Mouse (Mus musculus) spleen, postnatal 36 days (tissue): ENCODE measurements around the gene Plac1.
A peak's percentile ranks its signal among the peaks of the same experiment; 100 is the strongest.

Experiments
- DNase-seq, 2 experiments: peaks; one replicate each; pipeline ENCODE4 v3.0.0; 2022; ENCODE audit warnings: low spot score in 2 of 2, mixed read lengths in 1 of 2

Gene Plac1

GRCm38 (mm10) chrX:53107127-53107526 lies 132.8 kb downstream of the Plac1 start:
- DNase-seq, result no peak

- no peak for DNase-seq
Observed at GRCm38 (mm10) chrX:53101165-53101564, 138.7 kb downstream of the Plac1 start.

DNA sequence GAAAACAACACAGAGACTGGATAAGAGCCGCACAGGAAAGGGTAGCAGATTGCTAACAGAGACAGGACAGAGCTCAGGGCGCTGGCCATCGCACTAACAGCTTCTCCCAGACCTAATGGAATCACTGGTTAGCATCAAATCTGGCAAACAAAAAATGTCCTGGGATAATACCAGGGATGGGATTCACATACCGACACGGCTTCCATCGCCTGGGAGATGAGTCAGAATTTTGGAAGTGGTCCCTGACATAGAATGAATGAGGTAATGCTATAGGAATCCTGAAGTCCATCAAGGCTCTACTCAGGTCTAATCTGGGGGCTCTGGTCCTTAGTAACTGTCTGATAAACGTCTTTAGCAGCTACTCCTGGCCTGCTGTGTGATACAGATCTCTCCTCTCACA lies 140.0 kb downstream of the Plac1 start:
- DNase-seq, result no peak

DNA sequence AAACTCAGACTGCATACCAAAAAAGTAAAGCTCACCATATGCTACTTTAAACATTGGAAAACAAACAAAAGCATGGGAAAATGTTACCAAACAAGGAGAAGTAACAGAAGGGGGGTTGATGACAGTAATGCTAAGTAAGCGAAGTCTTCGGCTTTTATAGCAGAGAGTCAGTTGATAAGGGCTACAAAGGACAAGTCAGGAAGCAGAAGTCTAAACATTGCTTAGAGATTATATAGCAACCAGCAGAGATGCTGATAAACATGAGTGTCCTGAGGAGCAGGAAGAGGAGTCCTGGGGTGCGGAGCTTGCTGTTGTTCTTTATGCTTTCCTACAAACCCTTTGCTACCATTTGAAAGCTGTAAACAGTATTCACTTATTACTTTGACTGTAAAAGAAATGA lies 140.6 kb downstream of the Plac1 start:
- no peak for DNase-seq

GRCm38 (mm10) chrX:53098293-53098692 lies 141.6 kb downstream of the Plac1 start:
- no peak for DNase-seq

DNA sequence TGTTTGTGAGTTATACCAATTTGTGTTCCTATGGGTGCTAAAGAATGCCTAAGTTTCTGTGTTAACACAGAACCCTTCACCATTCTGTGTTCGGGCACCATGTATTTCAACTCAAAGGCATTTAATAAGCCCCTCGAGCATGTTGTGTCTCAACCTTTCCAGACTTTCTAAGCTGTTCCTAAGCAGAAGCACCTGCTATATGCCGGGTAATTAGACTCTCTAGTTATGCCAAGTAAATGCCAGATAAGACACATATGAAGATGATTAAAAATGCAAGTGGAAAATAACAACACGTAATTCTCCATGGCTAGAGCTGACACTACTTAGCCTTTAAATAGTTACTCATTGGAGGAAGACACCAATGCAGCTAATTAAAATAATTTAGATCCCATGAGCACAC lies 142.1 kb downstream of the Plac1 start:
- DNase-seq, result no peak

- no peak for DNase-seq
Observed at GRCm38 (mm10) chrX:53093381-53093780, 146.5 kb downstream of the Plac1 start.

DNA sequence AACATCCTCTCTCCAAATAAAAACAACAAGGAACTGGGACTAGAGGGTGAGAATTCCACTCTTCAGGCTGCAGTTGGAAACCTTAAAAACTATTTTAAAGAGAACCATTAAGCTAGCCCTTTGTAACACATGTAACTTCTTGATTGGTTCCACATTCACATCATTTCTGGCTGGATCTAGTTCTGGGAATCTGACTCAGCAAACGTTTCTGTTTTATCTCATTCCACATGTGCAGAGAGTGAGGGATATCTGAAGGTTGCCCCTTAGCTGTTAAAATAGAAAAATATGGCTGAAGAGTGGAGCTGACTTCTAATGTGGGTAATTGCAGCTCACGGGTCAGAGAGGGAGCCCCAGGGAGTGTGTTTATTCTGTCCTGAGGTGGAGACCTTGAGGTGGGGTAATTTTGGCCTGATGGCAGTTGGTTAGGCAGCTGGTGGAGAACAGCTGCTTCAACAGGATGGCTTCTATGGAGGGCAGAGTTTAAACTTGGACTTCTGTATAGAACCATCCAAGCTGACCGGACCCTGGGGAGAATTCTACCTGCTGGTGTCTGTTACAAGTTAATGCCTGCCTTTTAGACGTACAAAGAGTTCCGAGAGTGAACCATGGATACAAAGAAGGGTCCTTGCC lies 151.1 kb downstream of the Plac1 start:
- DNase-seq, result no peak

DNA sequence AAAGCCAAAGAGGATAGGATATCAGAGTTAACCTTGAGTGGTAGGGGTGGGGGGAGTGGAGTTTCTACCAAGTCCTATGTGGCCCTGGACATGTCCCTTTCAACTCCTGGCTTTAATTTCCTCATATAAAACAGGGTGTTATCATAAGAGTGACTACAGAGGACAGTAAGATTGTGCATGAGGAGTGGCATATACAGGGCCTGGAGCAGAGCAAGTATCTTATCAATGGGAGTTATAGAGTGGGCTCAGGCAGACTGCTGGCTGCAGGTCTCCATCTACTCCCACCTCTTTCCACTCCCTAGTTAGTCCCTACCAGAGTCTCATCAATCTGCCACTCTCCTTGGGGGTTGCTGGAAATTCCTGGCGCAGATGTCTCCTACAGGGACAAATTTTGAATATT lies 152.7 kb downstream of the Plac1 start:
- DNase-seq, result no peak

- DNase-seq, result no peak
Observed at GRCm38 (mm10) chrX:53085559-53085958, 154.4 kb downstream of the Plac1 start.

- no peak for DNase-seq
Observed at GRCm38 (mm10) chrX:53064406-53064805, 175.5 kb downstream of the Plac1 start.

- no peak for DNase-seq
Observed at GRCm38 (mm10) chrX:53059426-53060007, 180.4 kb downstream of the Plac1 start.

GRCm38 (mm10) chrX:53058459-53059280 lies 181.2 kb downstream of the Plac1 start:
- DNase-seq, result no peak

- no peak for DNase-seq
Observed at GRCm38 (mm10) chrX:53057760-53058090, 182.2 kb downstream of the Plac1 start.

DNA sequence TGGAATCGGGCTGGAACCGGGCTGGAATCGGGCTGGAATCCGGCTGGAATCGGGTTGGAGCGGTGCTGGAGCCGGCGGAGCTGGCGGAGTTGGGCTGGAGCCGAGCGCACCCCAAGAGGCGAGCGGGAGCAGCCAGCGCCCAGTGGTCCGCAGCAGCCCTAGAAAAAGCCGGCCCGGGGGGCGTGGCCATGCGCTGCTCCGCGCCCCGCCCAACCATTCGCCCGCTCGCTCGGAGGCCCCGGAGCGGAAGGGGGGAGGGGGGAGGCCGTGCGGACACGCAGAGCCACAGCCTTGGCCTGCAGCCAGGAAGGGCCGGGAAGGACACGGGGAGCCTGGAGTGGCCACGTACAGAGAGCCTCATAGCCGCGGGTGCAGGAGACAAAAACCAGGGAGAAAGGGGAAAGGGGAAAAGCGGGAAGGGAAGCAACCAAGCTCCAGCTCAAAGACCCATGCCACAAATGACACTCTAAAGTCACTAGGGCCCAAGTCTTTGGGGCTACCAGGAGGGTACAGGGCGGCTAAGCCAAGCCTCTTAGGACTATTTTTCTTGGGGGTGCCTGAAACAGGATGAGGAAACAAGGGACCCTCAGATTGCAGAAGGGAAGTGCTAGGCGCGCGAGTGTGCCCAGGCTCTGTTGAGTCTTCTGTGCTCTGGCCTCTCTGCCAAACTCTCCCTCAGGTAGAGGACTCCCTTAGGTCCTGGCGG lies 182.7 kb downstream of the Plac1 start:
- peak; percentile 77 to 79 for DNase-seq

DNA sequence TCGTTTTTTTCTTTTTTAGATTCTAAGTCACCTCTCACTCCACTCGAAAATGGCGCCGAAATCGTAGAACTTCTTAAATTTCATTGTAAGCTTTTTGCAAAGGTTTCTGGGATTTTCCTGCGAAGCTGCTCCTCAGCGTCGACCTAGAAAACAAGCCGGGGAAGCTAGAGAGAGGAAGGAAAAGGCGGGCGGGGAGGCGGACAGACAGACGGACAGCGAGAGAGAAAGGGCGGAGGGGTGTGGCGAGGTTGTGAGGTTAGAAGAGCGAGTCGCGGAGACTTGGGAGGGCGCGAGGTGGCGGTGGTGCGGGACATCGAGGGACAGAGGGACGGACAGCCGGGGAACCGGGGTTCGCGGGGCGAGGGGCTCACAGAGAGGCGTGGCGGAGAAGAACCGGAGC lies 183.3 kb downstream of the Plac1 start:
- DNase-seq, result peak; percentile 25

GRCm38 (mm10) chrX:53055771-53056170 lies 184.1 kb downstream of the Plac1 start:
- DNase-seq, result peak in 1 of 2 experiments; percentile 9

DNA sequence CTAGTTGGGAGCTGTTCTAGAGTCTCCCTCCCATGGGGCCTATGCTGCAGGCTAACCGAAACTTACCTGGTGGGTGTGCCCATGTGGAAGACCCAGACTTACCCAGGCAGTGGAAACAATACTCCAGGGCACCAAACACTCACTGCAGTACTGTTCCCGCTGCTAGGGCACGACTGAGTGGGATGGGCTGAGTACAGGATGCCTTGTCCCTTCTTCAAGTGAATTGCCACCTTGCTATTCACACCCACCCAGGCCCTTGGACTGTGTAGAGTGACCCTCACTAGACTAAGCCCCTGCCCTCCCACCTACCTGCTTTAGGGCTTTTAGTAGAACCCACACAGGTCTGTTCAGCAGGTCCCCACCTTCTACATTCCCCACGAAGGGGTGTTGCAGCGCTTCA lies 186.0 kb downstream of the Plac1 start:
- no peak for DNase-seq

DNA sequence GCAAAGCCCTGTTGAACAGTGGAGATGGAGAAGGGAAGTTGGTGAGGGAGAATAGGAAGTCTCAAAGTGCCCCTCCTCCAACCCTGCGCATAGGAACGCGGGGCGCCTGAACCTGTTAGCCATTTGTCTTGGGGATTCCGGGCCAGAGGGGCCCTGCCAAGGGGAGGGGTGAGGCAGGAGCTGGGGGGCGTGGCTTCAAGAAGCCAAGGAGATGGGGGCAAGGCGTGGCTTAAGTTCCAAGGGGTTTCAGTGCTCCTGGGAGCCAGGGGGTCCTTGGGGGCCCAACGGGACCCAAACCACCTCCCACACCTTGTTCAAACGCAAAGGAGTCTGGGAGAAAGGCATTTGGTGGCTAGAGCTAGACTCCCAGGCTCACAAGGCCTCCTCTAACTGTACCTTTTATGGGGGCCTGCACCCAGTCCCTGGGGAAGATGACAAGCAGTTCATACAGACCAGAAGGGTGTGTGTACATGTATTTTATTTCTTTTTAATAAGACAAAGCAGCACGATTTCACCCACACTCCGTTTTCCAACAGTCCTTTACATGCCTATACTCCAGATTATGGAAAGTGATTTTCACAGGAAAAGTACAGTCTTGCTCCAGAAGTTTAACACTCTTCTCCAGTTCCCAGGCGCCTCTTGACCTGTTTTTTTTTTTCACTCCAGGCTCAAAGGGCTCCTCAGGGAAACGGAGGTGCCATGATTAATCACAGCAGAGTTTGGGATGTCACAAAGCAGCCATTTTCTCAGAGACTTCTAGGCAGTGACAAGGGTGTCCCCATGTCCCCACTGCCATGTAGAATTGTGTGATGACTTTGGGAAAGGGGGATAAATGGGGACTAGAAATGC lies 187.0 kb downstream of the Plac1 start:
- DNase-seq, result no peak

DNA sequence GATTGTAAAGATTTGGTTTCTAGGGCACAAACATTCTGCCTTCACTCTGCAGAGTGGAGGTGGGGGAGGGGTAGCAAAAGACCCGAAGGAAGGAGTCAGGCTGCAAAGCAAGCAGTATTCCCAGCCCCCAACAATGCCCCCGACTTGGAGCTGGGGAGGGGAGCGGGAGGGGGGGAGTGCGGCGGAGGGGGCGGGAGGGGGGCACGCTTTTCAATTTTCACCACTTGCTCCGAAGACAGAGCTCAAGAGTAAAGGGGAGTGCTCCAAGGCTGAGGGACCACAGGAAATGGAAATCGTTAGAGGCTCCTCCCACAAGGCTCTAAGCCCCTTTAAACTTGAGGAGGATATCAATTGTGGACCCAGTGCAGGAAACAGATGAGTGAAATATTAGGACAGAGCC lies 189.6 kb downstream of the Plac1 start:
- DNase-seq, result no peak

GRCm38 (mm10) chrX:53049196-53049595 lies 190.7 kb downstream of the Plac1 start:
- no peak for DNase-seq

DNA sequence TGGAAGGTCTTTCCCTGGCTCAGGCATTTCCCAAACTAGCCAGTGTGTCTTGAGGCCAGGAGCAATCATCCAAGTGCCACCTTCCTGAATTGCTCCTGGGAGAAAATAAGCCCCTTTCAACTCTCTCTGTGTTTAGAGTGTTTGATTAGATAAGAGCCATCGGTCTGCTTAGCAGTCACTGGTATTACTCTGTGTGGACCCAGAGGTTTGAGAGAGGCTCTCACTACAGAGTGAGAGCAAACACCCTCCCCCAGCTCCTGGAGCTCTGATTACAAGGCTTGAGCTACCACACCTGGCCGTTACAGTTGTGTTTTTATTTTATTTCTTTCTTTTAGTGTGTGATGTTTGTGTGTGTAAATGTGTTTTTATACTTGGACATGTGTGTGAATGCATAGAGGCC lies 193.0 kb downstream of the Plac1 start:
- no peak for DNase-seq
